28 mouse cellular contexts compared by ENCODE assay signal in the genomic region with DNA sequence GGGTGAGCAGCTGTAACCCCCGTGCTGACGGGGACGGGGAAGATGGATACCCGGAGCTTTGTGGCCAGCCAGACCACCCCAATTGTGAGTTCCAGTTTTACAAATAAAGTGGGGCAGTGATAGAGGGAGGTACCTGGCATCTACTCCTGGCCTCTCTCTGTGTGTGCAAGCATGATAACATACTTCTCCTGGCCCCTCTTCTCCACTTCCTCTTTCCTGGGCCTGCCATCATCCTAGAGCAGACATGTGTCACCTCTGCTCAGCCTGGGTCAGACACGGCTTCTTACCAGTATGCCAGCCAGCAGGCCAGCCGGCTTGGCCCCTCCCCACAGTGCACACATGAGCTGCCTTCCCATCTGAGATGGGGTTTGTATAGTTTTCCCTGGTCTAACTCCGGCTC.
DNase-seq lines count a peak whose midpoint lies in the region; ATAC-seq lines count a peak whose summit lies in the region.
"Had no signal": no experiment of that assay in that cellular context is flagged by ENCODE, and none has a peak within 500 bp of the region (broad histone marks: within the 10 kb centered on the region; RNA-seq: fewer than 3 reads in every experiment).

No protein-coding gene starts in this region.

- peak; percentile 42; the same call in 1 of the 2 replicates for ATAC-seq in liver, embryonic 12.5 days
- ATAC-seq in megakaryocyte-erythroid progenitor cell, adult 5-6 weeks (replicated peaks; ENCODE audit: low FRiP score, low TSS enrichment, poor library complexity, severe bottlenecking) = peak; percentile 68
- ATAC-seq in forebrain, embryonic 15.5 days (replicated peaks) = no peak
- ATAC-seq: forebrain, embryonic 13.5 days; inflammation-experienced regulatory T-cells, adult 6 months had no signal

- no peaks in the 10 kb centered on the region for H3K4me1 ChIP-seq in liver, embryonic 12.5 days
- H3K4me1 ChIP-seq in forebrain, embryonic 15.5 days = peaks cover 13% of the 10 kb centered on the region

- no peaks in the 10 kb centered on the region for H3K9me3 ChIP-seq in liver, embryonic 12.5 days (replicated peaks)
- no peaks in the 10 kb centered on the region for H3K9me3 ChIP-seq in forebrain, embryonic 15.5 days
- H3K9me3 ChIP-seq: forebrain, embryonic 13.5 days; kidney, embryonic 15.5 days; neural tube, embryonic 15.5 days had no signal

- no peaks in the 10 kb centered on the region for H3K36me3 ChIP-seq in liver, embryonic 12.5 days
- H3K36me3 ChIP-seq in forebrain, embryonic 15.5 days = no peaks in the 10 kb centered on the region
- H3K36me3 ChIP-seq: kidney, embryonic 15.5 days had no signal

- WGBS in liver, embryonic 12.5 days (ENCODE audit: insufficient replicate concordance) = 27% methylated on average over 7 of the region's 7 CpGs
- WGBS in forebrain, embryonic 15.5 days = 88% methylated on average over 7 of the region's 7 CpGs

- peak; percentile 39 for DNase-seq in A20 (ENCODE audit: low read depth, low spot score)
- peak; percentile 91 for DNase-seq in MEL-GATA-1-ER (ENCODE audit: extremely low read depth, low read depth)
- DNase-seq in left cerebral cortex, adult 11 months (ENCODE audit: low spot score) = no peak
- DNase-seq in spleen, postnatal 36 days (ENCODE audit: low spot score in 2 of 2) = no peak
- DNase-seq: adrenal gland, postnatal 14 days; B cell, adult 2 months; cerebellum, adult 18-20 months; cerebellum, postnatal 10 days; gastrocnemius, postnatal 14 days; heart, postnatal 4 days; kidney, adult 18-20 months; kidney, postnatal 25 days; left cerebral cortex, postnatal 4 days; lung, postnatal 36 days; midbrain, embryonic 14.5 days; retina, postnatal 1 day; right cerebral cortex, postnatal 4 days; thymus, adult 2 months; thymus, postnatal 36 days had no signal

- H3K9ac ChIP-seq in liver, embryonic 12.5 days = no peak overlapping the region
- no peak overlapping the region for H3K9ac ChIP-seq in forebrain, embryonic 15.5 days (replicated peaks)
- H3K9ac ChIP-seq: forebrain, embryonic 13.5 days; hindbrain, embryonic 14.5 days; kidney, embryonic 15.5 days; neural tube, embryonic 15.5 days had no signal

- H3K4me2 ChIP-seq in liver, embryonic 12.5 days = no peak overlapping the region
- H3K4me2 ChIP-seq in forebrain, embryonic 15.5 days (replicated peaks) = no peak overlapping the region
- H3K4me2 ChIP-seq: forebrain, embryonic 13.5 days; heart, embryonic 11.5 days; hindbrain, embryonic 14.5 days; kidney, embryonic 15.5 days; neural tube, embryonic 15.5 days had no signal

- H3K4me3 ChIP-seq in liver, embryonic 12.5 days = no peak overlapping the region
- H3K4me3 ChIP-seq in forebrain, embryonic 15.5 days = no peak overlapping the region
- H3K4me3 ChIP-seq: forebrain, embryonic 13.5 days; kidney, embryonic 15.5 days; neural tube, embryonic 15.5 days had no signal

- no peaks in the 10 kb centered on the region for H3K27me3 ChIP-seq in liver, embryonic 12.5 days (replicated peaks)
- H3K27me3 ChIP-seq in forebrain, embryonic 15.5 days = no peaks in the 10 kb centered on the region
- H3K27me3 ChIP-seq: forebrain, embryonic 13.5 days; kidney, embryonic 15.5 days; neural tube, embryonic 15.5 days had no signal

- no peak overlapping the region for H3K27ac ChIP-seq in liver, embryonic 12.5 days
- no peak overlapping the region for H3K27ac ChIP-seq in forebrain, embryonic 15.5 days (replicated peaks)
- H3K27ac ChIP-seq: forebrain, embryonic 13.5 days; hindbrain, embryonic 14.5 days; kidney, embryonic 15.5 days; neural tube, embryonic 15.5 days had no signal

Comparison
In these comparisons a context has a peak if more than half of its experiments do, and no peak if none do; other contexts are left out.
1. DNase-seq: peak in A20 (single experiment) and MEL-GATA-1-ER (single experiment); none in left cerebral cortex, adult 11 months (single experiment) and spleen, postnatal 36 days (0 of 2).